Mouse (Mus musculus) liver, adult 2 months (tissue): ENCODE measurements around the gene Gpr153.

Source experiments
- CTCF ChIP-seq: fragments of 200-500 bp; IDR thresholded peaks from 2 replicates; pipeline ENCODE4 v1.5.1; 2011; ENCODE audit warnings: low read depth, low read length, control low read depth
- POLR2A ChIP-seq: fragments of 200-500 bp; IDR thresholded peaks from 2 replicates; pipeline ENCODE4 v1.6.1; 2011; ENCODE audit warnings: low read length, control low read depth; ENCODE audit not compliant: insufficient read depth; ENCODE audit errors: extremely low read depth

DNA sequence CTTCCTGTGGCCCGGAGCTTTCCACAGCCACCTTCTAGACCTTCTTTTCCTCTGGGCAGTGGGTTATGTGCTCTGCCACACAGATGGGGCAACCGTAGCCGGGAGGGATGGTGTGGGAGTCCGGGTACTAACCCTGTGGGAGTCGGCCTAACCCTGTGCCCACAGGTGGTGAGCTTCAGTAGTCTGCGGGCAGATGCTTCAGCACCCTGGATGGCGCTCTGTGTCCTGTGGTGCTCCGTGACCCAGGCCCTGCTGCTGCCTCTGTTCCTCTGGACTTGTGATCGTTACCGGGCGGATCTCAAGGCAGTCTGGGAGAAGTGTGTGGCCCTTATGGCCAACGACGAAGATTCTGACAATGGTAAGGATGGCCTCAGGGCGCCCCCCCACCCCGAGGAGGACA lies 7.6 kb downstream of the Gpr153 start:
- TF ChIP-seq CTCF, result no peak
- no peak for TF ChIP-seq POLR2A
